Mouse (Mus musculus): Measurements from ENCODE around the gene Tubb2a. TPM values are rescaled to one million over a fixed set of nuclear protein-coding genes. Genes with fewer than 3 reads are reported as not detected.

The Tubb2a gene
- polyA plus RNA-seq, 1 experiment from 2014 or later, result 2,016 TPM

Other genes with a start within 250 kb of the Tubb2a start
- gene Serpinb6e, start 234.6 kb downstream of the Tubb2a start, polyA plus RNA-seq (2015; fragmentation: Nextera tagmentation; extraction: Ambion mirVana), result not detected in 2 replicates
- 0.30 and 0.67 TPM in 2 replicates for gene Serpinb6c, start 172.3 kb downstream of the Tubb2a start, polyA plus RNA-seq (2015; fragmentation: Nextera tagmentation; extraction: Ambion mirVana)
- 11.8 and 16.3 TPM in 2 replicates for gene Nqo2, start 113.3 kb downstream of the Tubb2a start, polyA plus RNA-seq (2015; fragmentation: Nextera tagmentation; extraction: Ambion mirVana)
- gene Ripk1, start 75.6 kb downstream of the Tubb2a start, polyA plus RNA-seq (2015; fragmentation: Nextera tagmentation; extraction: Ambion mirVana), result 5.8 and 6.7 TPM in 2 replicates
- gene Serpinb6a, start 75.2 kb downstream of the Tubb2a start, polyA plus RNA-seq (2015; fragmentation: Nextera tagmentation; extraction: Ambion mirVana), result 42.9 and 45.1 TPM in 2 replicates
- gene Bphl, start 40.4 kb downstream of the Tubb2a start, polyA plus RNA-seq (2015; fragmentation: Nextera tagmentation; extraction: Ambion mirVana), result 38.5 and 49.5 TPM in 2 replicates
- gene Tubb2b, start 52.5 kb upstream of the Tubb2a start, polyA plus RNA-seq (2015; fragmentation: Nextera tagmentation; extraction: Ambion mirVana), result 644 and 732 TPM in 2 replicates
- 94.7 and 95.4 TPM in 2 replicates for gene Psmg4, start 85.0 kb upstream of the Tubb2a start, polyA plus RNA-seq (2015; fragmentation: Nextera tagmentation; extraction: Ambion mirVana)